Mouse (Mus musculus) midbrain, embryonic 11.5 days (tissue): Measurements from ENCODE around the gene Il17rc. TPM values are rescaled to one million over a fixed set of nuclear protein-coding genes. Genes with fewer than 3 reads are reported as not detected.
A peak's percentile ranks its signal among the peaks of the same experiment; 100 is the strongest.

ENCODE experiments used
- ATAC-seq: fragments of 200-750 bp; cut with Nextera tagmentation; 2 replicates; pipeline ENCODE4 v1.8.0; 2017; ENCODE audit warnings: moderate TSS enrichment, moderate library complexity; ENCODE audit not compliant: low FRiP score
- DNase-seq: peaks from one replicate; pipeline ENCODE4 v3.0.0; 2015; ENCODE audit warnings: low spot score; ENCODE audit errors: missing footprints
- H3K27ac ChIP-seq: fragments of 300-500 bp; sonication (generic); 2 replicates; pipeline ENCODE4 v1.5.1; 2014; ENCODE audit warnings: low read depth, low read length
- H3K27me3 ChIP-seq: fragments of 300-500 bp; sonication (generic); 2 replicates; pipeline ENCODE4 v1.6.1; 2014; ENCODE audit warnings: mild to moderate bottlenecking, low read length, moderate library complexity, mixed read lengths; ENCODE audit not compliant: control insufficient read depth, insufficient read depth
- H3K36me3 ChIP-seq: fragments of 300-500 bp; sonication (generic); 2 replicates; pipeline ENCODE4 v1.6.1; 2014; ENCODE audit warnings: mild to moderate bottlenecking, low read length, moderate library complexity, mixed read lengths; ENCODE audit not compliant: control insufficient read depth, insufficient read depth
- H3K4me1 ChIP-seq: fragments of 300-500 bp; sonication (generic); 2 replicates; pipeline ENCODE4 v1.6.1; 2014; ENCODE audit warnings: low read length; ENCODE audit not compliant: control insufficient read depth, insufficient read depth
- H3K4me2 ChIP-seq: fragments of 300-500 bp; sonication (generic); 2 replicates; pipeline ENCODE4 v1.6.1; 2014; ENCODE audit warnings: mild to moderate bottlenecking, moderate library complexity
- H3K4me3 ChIP-seq: fragments of 300-500 bp; sonication (generic); 2 replicates; pipeline ENCODE4 v1.5.1; 2014; ENCODE audit warnings: low read depth, low read length
- H3K9ac ChIP-seq: fragments of 300-500 bp; sonication (generic); 2 replicates; pipeline ENCODE4 v1.6.1; 2014; ENCODE audit warnings: low read length
- H3K9me3 ChIP-seq: fragments of 300-500 bp; sonication (generic); 2 replicates; pipeline ENCODE4 v1.6.1; 2016; ENCODE audit warnings: low read length; ENCODE audit not compliant: control insufficient read depth
- WGBS: fragments of 180-500 bp; shearing (Covaris S2); extraction: QIAGEN DNeasy Blood & Tissue Kit; methylation state at CpG from one replicate; pipeline ENCODE4 v1.1.7; 2014; 5-methylcytosine and 5-hydroxymethylcytosine counted together
- polyA plus RNA-seq: library from polyadenylated mRNA; unstranded; fragments of >200 nt; fragmentation: Nextera tagmentation; extraction: Ambion mirVana; gene quantifications from 2 replicates; pipeline ENCODE4 v1.2.1, GENCODE M21; 2014

Il17rc gene
- polyA plus RNA-seq, 1 experiment from 2014 or later: 3.1 TPM

GRCm38 (mm10) chr6:113513944-113514343 is 42.7 kb downstream of the Il17rc start:
- Histone ChIP-seq H3K27ac (no peak overlapping the region), H3K4me3 (no peak overlapping the region), H3K4me1 (no peaks in the 10 kb centered on the region), H3K4me2 (no peak overlapping the region), H3K9me3 (no peaks in the 10 kb centered on the region), H3K36me3 (peaks cover 24% of the 10 kb centered on the region), H3K9ac (no peak overlapping the region), H3K27me3 (no peaks in the 10 kb centered on the region)
- no peak for DNase-seq
- ATAC-seq: no peak
- 97% methylated on average over 6 of the region's 6 CpGs for WGBS

- Histone ChIP-seq H3K9ac (no peak overlapping the region), H3K9me3 (no peaks in the 10 kb centered on the region), H3K4me1 (no peaks in the 10 kb centered on the region), H3K4me3 (no peak overlapping the region), H3K4me2 (no peak overlapping the region), H3K27me3 (no peaks in the 10 kb centered on the region), H3K27ac (no peak overlapping the region), H3K36me3 (peaks cover 27% of the 10 kb centered on the region)
- ATAC-seq (no peak), DNase-seq (no peak)
- WGBS: 91% methylated on average over 3 of the region's 3 CpGs
These were observed 43.4 kb downstream of the Il17rc start for GRCm38 (mm10) chr6:113514600-113514999.

- H3K27ac ChIP-seq: no peak overlapping the region
- DNase-seq: no peak
- no peaks in the 10 kb centered on the region for H3K4me1 ChIP-seq
- H3K9me3 ChIP-seq: no peaks in the 10 kb centered on the region
- no peak overlapping the region for H3K4me2 ChIP-seq
- ATAC-seq: no peak
- peaks cover 33% of the 10 kb centered on the region for H3K36me3 ChIP-seq
- H3K27me3 ChIP-seq: no peaks in the 10 kb centered on the region
- 95% methylated on average over 8 of the region's 8 CpGs for WGBS
- H3K9ac ChIP-seq: no peak overlapping the region
- H3K4me3 ChIP-seq: no peak overlapping the region
These were observed 46.3 kb downstream of the Il17rc start for GRCm38 (mm10) chr6:113517434-113518080.

DNA sequence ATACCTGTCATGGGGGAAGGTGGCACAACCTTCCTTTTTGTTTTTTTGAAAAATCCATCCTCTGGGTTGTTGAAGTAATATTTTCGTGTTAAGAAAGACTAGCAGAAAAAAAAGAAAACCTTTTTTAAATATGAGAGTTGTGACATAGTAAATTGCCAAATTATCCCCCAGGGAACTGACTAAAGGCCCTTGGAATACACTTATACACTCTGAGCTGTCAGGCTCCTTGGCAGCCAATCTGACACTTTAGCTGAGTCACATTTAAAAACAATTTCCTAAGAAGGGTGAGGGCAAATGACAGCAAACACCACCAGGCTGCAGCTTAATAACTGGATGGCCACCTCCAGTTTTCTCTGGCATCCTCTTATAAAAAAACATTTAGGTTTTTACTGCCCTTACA is 51.1 kb downstream of the Il17rc start:
- Histone ChIP-seq H3K36me3 (peaks cover 16% of the 10 kb centered on the region), H3K4me2 (no peak overlapping the region), H3K27ac (no peak overlapping the region), H3K4me3 (no peak overlapping the region), H3K27me3 (no peaks in the 10 kb centered on the region), H3K9ac (no peak overlapping the region), H3K9me3 (no peaks in the 10 kb centered on the region), H3K4me1 (no peaks in the 10 kb centered on the region)
- 84% methylated on average over 1 of the region's 1 CpGs for WGBS
- no peak for DNase-seq
- no peak for ATAC-seq

GRCm38 (mm10) chr6:113523420-113523819 is 52.2 kb downstream of the Il17rc start:
- Histone ChIP-seq H3K4me1 (no peaks in the 10 kb centered on the region), H3K36me3 (peaks cover 9% of the 10 kb centered on the region), H3K4me2 (no peak overlapping the region), H3K27me3 (no peaks in the 10 kb centered on the region), H3K9me3 (no peaks in the 10 kb centered on the region), H3K4me3 (no peak overlapping the region), H3K9ac (no peak overlapping the region; the same call in 1 of the 2 replicates), H3K27ac (no peak overlapping the region)
- 93% methylated on average over 8 of the region's 8 CpGs for WGBS
- DNase-seq: no peak
- no peak for ATAC-seq

DNA sequence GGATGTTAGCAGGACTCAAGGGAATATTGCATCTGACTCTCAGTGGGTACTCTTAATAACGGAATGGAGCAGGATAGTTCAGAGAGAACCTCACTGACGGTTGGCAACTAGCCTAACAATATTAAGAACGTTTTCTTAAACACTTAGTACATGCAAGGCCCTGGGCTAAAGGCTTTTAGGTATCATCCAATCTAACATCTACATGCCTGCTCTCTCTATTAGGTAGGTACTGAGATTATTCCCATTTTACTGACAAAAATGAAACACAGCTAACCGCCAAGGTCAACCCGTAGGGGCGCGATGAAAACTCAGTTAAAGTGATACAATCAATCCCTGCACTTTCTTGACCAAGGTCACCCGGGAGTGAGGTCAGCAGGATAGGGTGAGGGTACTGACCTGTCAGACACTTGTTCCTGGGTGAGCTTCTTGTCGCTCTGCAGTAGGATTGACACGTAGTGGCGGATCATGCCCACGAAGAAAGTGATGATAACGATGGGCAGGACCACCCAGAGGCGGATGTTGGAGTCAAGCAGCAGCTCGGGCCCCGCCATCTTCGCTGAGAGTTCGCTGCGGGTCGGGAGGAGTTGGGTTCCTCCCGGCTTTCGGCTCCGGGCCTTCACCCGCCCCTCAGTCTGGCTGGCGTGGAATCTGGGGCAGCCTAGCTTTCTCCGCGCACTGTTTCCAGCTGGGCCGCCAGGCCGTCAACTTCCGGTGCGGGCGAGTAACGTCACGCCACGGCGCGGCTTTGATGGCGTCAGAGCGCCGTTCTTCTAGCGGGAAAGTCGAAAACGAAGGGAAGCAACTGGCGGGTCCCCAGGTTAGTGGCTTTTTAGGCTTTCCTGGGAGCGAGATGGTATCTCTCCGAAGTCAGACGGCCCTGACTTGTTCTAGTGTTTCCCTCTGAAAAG is 60.0 kb downstream of the Il17rc start, which contains the start of the genes Emc3 and Fancd2:
Gene Emc3 (minus strand): TSS at position 721 of the 908 bp plus-strand sequence.
Gene Fancd2 (plus strand): TSS at position 751 of the 908 bp plus-strand sequence.
- ATAC-seq: peak; percentile 94
- WGBS: under 1% methylated on average over 47 of the region's 47 CpGs
- no peaks in the 10 kb centered on the region for H3K9me3 ChIP-seq

DNA sequence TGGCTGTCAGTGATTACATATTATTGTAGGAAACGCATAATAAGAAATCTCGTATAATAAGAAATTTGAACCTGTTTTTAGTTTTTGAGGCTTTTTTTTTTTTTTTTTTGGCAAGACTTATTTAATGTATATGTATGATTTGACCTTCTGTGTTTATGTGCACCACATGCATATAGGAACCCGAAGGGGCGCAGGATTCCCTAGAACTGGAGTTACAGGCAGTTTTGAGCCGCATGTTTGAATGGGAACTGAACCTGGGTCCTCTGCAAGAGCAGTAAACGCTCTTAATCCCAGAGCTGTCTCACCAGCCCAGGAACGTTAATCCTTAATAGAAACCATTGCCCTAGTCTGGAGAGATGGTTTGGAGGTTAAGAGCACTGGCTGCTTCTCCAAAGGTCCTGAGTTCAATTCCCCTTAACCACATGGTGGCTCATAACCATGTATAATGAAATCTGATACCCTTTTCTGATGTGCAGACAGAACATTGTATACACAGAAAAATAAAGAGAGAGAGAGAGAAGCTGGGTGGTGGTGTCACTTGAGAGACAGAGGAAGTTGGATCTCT is 60.7 kb downstream of the Il17rc start:
- H3K9me3 ChIP-seq: no peaks in the 10 kb centered on the region
- H3K27ac ChIP-seq: no peak overlapping the region
- peak; percentile 22; the same call in 1 of the 2 replicates for ATAC-seq
- H3K36me3 ChIP-seq: no peaks in the 10 kb centered on the region
- H3K9ac ChIP-seq: peak overlapping the region; percentile 85
- H3K4me3 ChIP-seq: peak overlapping the region; percentile 85
- H3K4me1 ChIP-seq: peaks cover 7% of the 10 kb centered on the region
- DNase-seq: peak; percentile 83
- no peaks in the 10 kb centered on the region for H3K27me3 ChIP-seq
- H3K4me2 ChIP-seq: peak overlapping the region; percentile 53
- whole genome bisulfite sequencing: 6% methylated on average over 7 of the region's 7 CpGs

More for the DNA sequence above, 60.0 kb downstream of the Il17rc start, which contains the start of the genes Emc3 and Fancd2:
- peak within 1 kb of the TSS; percentile 85 for H3K4me3 ChIP-seq
- peak within 1 kb of the TSS; percentile 67; the same call in 1 of the 2 replicates for H3K27ac ChIP-seq
- H3K9ac ChIP-seq: peak within 1 kb of the TSS; percentile 85
- DNase-seq: peak; percentile 100
- no peaks in the 10 kb centered on the region for H3K36me3 ChIP-seq
- H3K4me2 ChIP-seq: peak within 1 kb of the TSS; percentile 53
- H3K4me1 ChIP-seq: peaks cover 7% of the 10 kb centered on the region
- H3K27me3 ChIP-seq: no peaks in the 10 kb centered on the region
